ENCODE assay signal across 22 mouse cellular contexts in the genomic region with DNA sequence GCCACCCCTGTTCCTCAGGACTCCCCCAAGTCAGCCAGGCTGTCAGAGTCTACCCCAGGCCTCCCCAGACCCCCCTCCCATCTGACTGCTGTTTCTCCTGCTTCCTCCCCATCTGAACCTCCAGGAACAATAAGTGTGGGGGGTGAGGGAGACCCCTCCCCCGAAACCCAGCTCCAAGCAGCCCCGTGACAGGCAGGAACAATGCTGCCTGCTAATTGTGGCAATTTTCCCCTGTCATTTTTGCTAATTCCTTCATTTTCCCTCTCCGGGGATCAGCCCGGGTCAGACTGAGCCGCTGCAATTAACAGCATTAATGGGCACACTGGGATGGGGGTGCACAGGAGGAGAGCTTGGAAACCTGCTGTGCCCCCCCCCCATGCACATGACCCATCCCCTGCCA. TPM values are rescaled to one million over a fixed set of nuclear protein-coding genes. Genes with fewer than 3 reads are reported as not detected.
"Had no signal": no experiment of that assay in that cellular context is flagged by ENCODE, and none has a peak within 500 bp of the region (broad histone marks: within the 10 kb centered on the region; RNA-seq: fewer than 3 reads in every experiment).

No protein-coding gene starts in this region.

- H3K9ac ChIP-seq: limb, embryonic 13.5 days; liver, embryonic 12.5 days; liver, embryonic 15.5 days; lung, embryonic 15.5 days; neural tube, embryonic 13.5 days; stomach, embryonic 15.5 days had no signal

- DNase-seq: kidney, adult 9 months; kidney, postnatal 14 days; kidney, postnatal 4 days; liver; lung, adult 18-20 months; lung, postnatal 10 days; lung, postnatal 36 days; midbrain, embryonic 14.5 days; retina, postnatal 1 day; right cerebral cortex, postnatal 25 days; spleen, adult 18-20 months; thymus, postnatal 25 days had no signal

- H3K4me2 ChIP-seq: limb, embryonic 13.5 days; liver, embryonic 12.5 days; liver, embryonic 15.5 days; lung, embryonic 15.5 days; neural tube, embryonic 13.5 days; stomach, embryonic 15.5 days had no signal

- H3K9me3 ChIP-seq: liver, embryonic 12.5 days; liver, embryonic 15.5 days; lung, embryonic 15.5 days; midbrain, embryonic 10.5 days; neural tube, embryonic 13.5 days; stomach, embryonic 15.5 days had no signal

- H3K36me3 ChIP-seq: limb, embryonic 13.5 days; liver, embryonic 12.5 days; liver, embryonic 15.5 days; lung, embryonic 15.5 days; midbrain, embryonic 10.5 days; neural tube, embryonic 13.5 days; stomach, embryonic 15.5 days had no signal

- H3K27ac ChIP-seq: limb, embryonic 13.5 days; liver, embryonic 12.5 days; liver, embryonic 15.5 days; lung, embryonic 15.5 days; midbrain, embryonic 10.5 days; neural tube, embryonic 13.5 days; stomach, embryonic 15.5 days had no signal

- ATAC-seq: liver, embryonic 12.5 days had no signal

- H3K4me3 ChIP-seq: limb, embryonic 13.5 days; liver, embryonic 12.5 days; liver, embryonic 15.5 days; lung, embryonic 15.5 days; megakaryocyte, embryonic 14.5 days; midbrain, embryonic 10.5 days; myocyte; neural tube, embryonic 13.5 days; stomach, embryonic 15.5 days had no signal

- H3K4me1 ChIP-seq: limb, embryonic 13.5 days; liver, embryonic 12.5 days; liver, embryonic 15.5 days; lung, embryonic 15.5 days; stomach, embryonic 15.5 days had no signal

RNA-seq across cellular contexts. Expression of gene Npas1, which starts 9.4 kb away (rescaled TPM):
- total RNA-seq: neutrophil, adult 5-6 weeks had no signal
